Mouse (Mus musculus) stomach, postnatal 0 days (tissue): ENCODE data around the gene Cpm.

Experiments
- CTCF ChIP-seq: IDR thresholded peaks from 2 replicates; pipeline ENCODE4 v1.5.1; 2016; ENCODE audit warnings: antibody characterized with exemption, low read depth, mild to moderate bottlenecking, moderate library complexity
- EP300 ChIP-seq: optimal IDR thresholded peaks from 2 replicates; pipeline ENCODE3; 2016; ENCODE audit warnings: antibody characterized with exemption

DNA sequence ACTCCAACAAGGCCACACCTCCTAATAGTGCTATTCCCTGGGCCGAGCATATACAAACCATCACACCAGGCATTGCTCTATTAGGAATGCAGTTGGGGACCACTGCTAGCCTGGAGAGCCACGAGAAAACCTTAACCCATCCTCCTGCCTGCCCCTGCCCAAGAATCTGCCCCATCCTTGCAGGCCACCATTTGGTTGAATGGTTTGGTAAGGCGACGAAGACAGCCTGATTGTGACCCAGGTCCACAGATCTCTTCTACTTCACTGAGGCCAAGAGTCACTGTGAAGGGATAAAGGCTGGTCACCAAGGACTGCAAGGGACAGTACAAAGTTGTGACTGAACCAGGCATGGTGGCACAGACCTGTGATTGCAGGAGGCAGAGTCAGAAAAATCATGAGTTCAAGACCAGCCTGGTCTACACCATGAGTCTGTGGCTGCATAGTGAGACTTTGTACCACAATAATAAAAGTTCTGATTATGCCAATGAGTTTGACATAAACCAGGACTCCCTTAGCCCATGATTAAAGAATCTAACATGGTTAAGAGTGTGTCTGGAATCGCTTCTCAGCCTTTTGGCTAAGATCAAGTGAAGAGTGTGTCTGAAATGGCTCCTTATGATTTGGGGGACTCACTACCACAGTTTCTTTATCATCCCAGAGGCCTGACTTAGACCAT lies 17.3 kb downstream of the Cpm start:
- TF ChIP-seq CTCF = no peak
- no peak for TF ChIP-seq EP300
